ENCODE assay signal across 8 mouse cellular contexts in the genomic region with DNA sequence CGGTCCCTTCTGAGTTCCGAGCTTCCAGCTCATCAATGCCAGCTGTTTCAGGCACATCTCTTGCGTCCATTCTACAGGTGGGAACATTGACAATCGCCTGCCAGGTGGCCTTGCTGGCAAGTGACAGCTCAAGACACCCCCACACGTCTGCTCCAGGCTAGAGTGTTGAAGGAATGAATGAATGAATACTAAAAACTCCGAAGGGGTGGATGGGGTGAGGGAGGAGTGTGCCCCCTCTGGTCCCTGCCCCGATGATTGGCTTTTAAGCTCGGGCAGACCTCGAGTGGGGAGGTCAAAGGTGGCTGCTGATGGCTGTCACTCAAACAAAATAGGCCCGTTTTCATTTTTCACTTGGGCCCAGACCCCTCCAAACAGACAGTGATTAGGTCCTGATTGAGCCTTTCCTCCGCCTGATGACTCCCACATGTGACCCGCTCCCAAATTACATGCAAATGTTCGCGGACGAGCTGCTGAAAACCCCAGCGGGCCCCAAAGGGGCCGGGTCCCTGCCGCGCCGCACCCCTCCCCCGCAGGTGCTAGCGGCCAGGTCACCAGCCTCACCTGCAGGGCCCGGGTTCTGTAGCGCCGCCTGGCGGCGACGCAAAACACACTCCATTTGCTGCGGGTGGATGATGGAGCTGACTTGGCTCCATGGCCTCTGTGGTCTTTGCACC.
DNase-seq lines count a peak whose midpoint lies in the region; ATAC-seq and TF ChIP-seq lines count a peak whose summit lies in the region.

No protein-coding gene starts in this region.

- H3K27me3 ChIP-seq in forebrain, embryonic 10.5 days (ENCODE audit: poor library complexity, severe bottlenecking): peaks cover 90% of the 10 kb centered on the region
- H3K27me3 ChIP-seq in forebrain, embryonic 16.5 days (replicated peaks; ENCODE audit: control insufficient read depth, insufficient read depth, low read length): peaks cover 37% of the 10 kb centered on the region
- H3K27me3 ChIP-seq in forebrain, embryonic 13.5 days: peaks cover 73% of the 10 kb centered on the region
- peaks cover 65% of the 10 kb centered on the region for H3K27me3 ChIP-seq in intestine, embryonic 15.5 days (replicated peaks)
- H3K27me3 ChIP-seq in liver, postnatal 0 days (ENCODE audit: insufficient read depth, low read length): peaks cover 59% of the 10 kb centered on the region

- H3K4me3 ChIP-seq in forebrain, embryonic 10.5 days: peak overlapping the region; percentile 46
- no peak overlapping the region for H3K4me3 ChIP-seq in forebrain, embryonic 16.5 days (replicated peaks; ENCODE audit: low read length)
- H3K4me3 ChIP-seq in bone marrow macrophage, adult 2 months (ENCODE audit: insufficient read depth, low read length): no peak overlapping the region
- no peak overlapping the region for H3K4me3 ChIP-seq in forebrain, embryonic 13.5 days
- peak overlapping the region; percentile 32; the same call in 1 of the 2 replicates for H3K4me3 ChIP-seq in intestine, embryonic 15.5 days (replicated peaks)
- H3K4me3 ChIP-seq in liver, postnatal 0 days (ENCODE audit: low read depth, low read length): 0 out of 2 replicates have a peak overlapping the region, but pooled peaks have one; percentile 5
- no peak overlapping the region for H3K4me3 ChIP-seq in olfactory bulb, adult 2 months (ENCODE audit: insufficient read depth, low read depth, low read length)

- peak; percentile 62 for DNase-seq in forebrain, embryonic 10.5 days (ENCODE audit: extremely low spot score, low spot score)
- DNase-seq in liver, postnatal 0 days: peak; percentile 58
- no peak for DNase-seq in c-Kit-positive CD71-positive TER-119-positive erythroid progenitor cells, embryonic 14.5 days (ENCODE audit: low spot score)

- ATAC-seq in forebrain, embryonic 16.5 days: no peak
- peak; percentile 22; the same call in 1 of the 2 replicates for ATAC-seq in forebrain, embryonic 13.5 days
- ATAC-seq in intestine, embryonic 15.5 days: peak; percentile 43
- ATAC-seq in liver, postnatal 0 days: peak; percentile 31; the same call in 1 of the 2 replicates

- TF ChIP-seq EP300 in liver, postnatal 0 days (IDR thresholded peaks at IDR 0.05; ENCODE audit: low read depth): no peak

- no peak overlapping the region for H3K9ac ChIP-seq in forebrain, embryonic 16.5 days (replicated peaks; ENCODE audit: low read depth, low read length)
- no peak overlapping the region for H3K9ac ChIP-seq in forebrain, embryonic 13.5 days
- H3K9ac ChIP-seq in intestine, embryonic 15.5 days: 0 out of 2 replicates have a peak overlapping the region, but pooled peaks have one; percentile 17
- no peak overlapping the region for H3K9ac ChIP-seq in liver, postnatal 0 days (replicated peaks)

- no peaks in the 10 kb centered on the region for H3K9me3 ChIP-seq in forebrain, embryonic 10.5 days
- H3K9me3 ChIP-seq in forebrain, embryonic 16.5 days (ENCODE audit: control insufficient read depth, low read length): no peaks in the 10 kb centered on the region
- H3K9me3 ChIP-seq in forebrain, embryonic 13.5 days (replicated peaks): no peaks in the 10 kb centered on the region
- H3K9me3 ChIP-seq in intestine, embryonic 15.5 days: no peaks in the 10 kb centered on the region
- H3K9me3 ChIP-seq in liver, postnatal 0 days (ENCODE audit: low read length): no peaks in the 10 kb centered on the region

- no peak overlapping the region for H3K4me2 ChIP-seq in forebrain, embryonic 16.5 days (ENCODE audit: low read length)
- H3K4me2 ChIP-seq in forebrain, embryonic 13.5 days: peak overlapping the region; percentile 62
- H3K4me2 ChIP-seq in intestine, embryonic 15.5 days (replicated peaks): peak overlapping the region; percentile 62
- no peak overlapping the region for H3K4me2 ChIP-seq in liver, postnatal 0 days (ENCODE audit: low read depth, low read length)

- peaks cover 33% of the 10 kb centered on the region for H3K4me1 ChIP-seq in forebrain, embryonic 10.5 days
- H3K4me1 ChIP-seq in forebrain, embryonic 16.5 days (replicated peaks; ENCODE audit: control insufficient read depth, insufficient read depth, low read length): peaks cover 17% of the 10 kb centered on the region
- no peaks in the 10 kb centered on the region for H3K4me1 ChIP-seq in bone marrow macrophage, adult 2 months (ENCODE audit: control insufficient read depth, insufficient read depth, low read length)
- H3K4me1 ChIP-seq in forebrain, embryonic 13.5 days: peaks cover 29% of the 10 kb centered on the region
- H3K4me1 ChIP-seq in intestine, embryonic 15.5 days (replicated peaks): peaks cover 22% of the 10 kb centered on the region
- H3K4me1 ChIP-seq in liver, postnatal 0 days (ENCODE audit: insufficient read depth): no peaks in the 10 kb centered on the region
- peaks cover 13% of the 10 kb centered on the region for H3K4me1 ChIP-seq in olfactory bulb, adult 2 months (ENCODE audit: control insufficient read depth, insufficient read depth, low read length)

- H3K27ac ChIP-seq in forebrain, embryonic 10.5 days: no peak overlapping the region
- no peak overlapping the region for H3K27ac ChIP-seq in forebrain, embryonic 16.5 days (ENCODE audit: low read length)
- H3K27ac ChIP-seq in bone marrow macrophage, adult 2 months (ENCODE audit: insufficient read depth, low read depth, low read length): no peak overlapping the region
- H3K27ac ChIP-seq in forebrain, embryonic 13.5 days: no peak overlapping the region
- no peak overlapping the region for H3K27ac ChIP-seq in intestine, embryonic 15.5 days
- no peak overlapping the region for H3K27ac ChIP-seq in liver, postnatal 0 days (ENCODE audit: low read depth)
- H3K27ac ChIP-seq in olfactory bulb, adult 2 months (ENCODE audit: insufficient read depth, low read depth, low read length): no peak overlapping the region

- 2% methylated on average over 29 of the region's 29 CpGs for WGBS in forebrain, embryonic 10.5 days
- 3% methylated on average over 29 of the region's 29 CpGs for WGBS in forebrain, embryonic 16.5 days
- 2% methylated on average over 29 of the region's 29 CpGs for WGBS in forebrain, embryonic 13.5 days
- WGBS in intestine, embryonic 15.5 days: 4% methylated on average over 29 of the region's 29 CpGs
- WGBS in liver, postnatal 0 days (ENCODE audit: insufficient replicate concordance): 3% methylated on average over 29 of the region's 29 CpGs
- WGBS in olfactory bulb, adult 2 months: 5% methylated on average over 29 of the region's 29 CpGs

- H3K36me3 ChIP-seq in forebrain, embryonic 10.5 days (replicated peaks): no peaks in the 10 kb centered on the region
- no peaks in the 10 kb centered on the region for H3K36me3 ChIP-seq in forebrain, embryonic 16.5 days (ENCODE audit: control insufficient read depth, insufficient read depth)
- no peaks in the 10 kb centered on the region for H3K36me3 ChIP-seq in forebrain, embryonic 13.5 days (ENCODE audit: poor library complexity, severe bottlenecking)
- H3K36me3 ChIP-seq in intestine, embryonic 15.5 days: no peaks in the 10 kb centered on the region
- H3K36me3 ChIP-seq in liver, postnatal 0 days (replicated peaks; ENCODE audit: insufficient read depth, low read length): no peaks in the 10 kb centered on the region

- no peak for TF ChIP-seq POLR2A in bone marrow macrophage, adult 2 months (IDR thresholded peaks at IDR 0.05; ENCODE audit: borderline replicate concordance, low read depth, low read length)
- TF ChIP-seq POLR2A in olfactory bulb, adult 2 months (IDR thresholded peaks at IDR 0.05; ENCODE audit: insufficient read depth, low read depth, low read length): no peak

- peak; percentile 73 for TF ChIP-seq CTCF in bone marrow macrophage, adult 2 months (IDR thresholded peaks at IDR 0.05; ENCODE audit: low read depth, low read length)
- peak; percentile 69 for TF ChIP-seq CTCF in liver, postnatal 0 days (IDR thresholded peaks at IDR 0.05; ENCODE audit: low read depth)
- TF ChIP-seq CTCF in olfactory bulb, adult 2 months (IDR thresholded peaks at IDR 0.05; ENCODE audit: insufficient read depth, low read depth, low read length): peak; percentile 50; the same call in 1 of the 2 replicates

Comparison
In these comparisons a context has a peak if more than half of its experiments do, and no peak if none do; other contexts are left out.
1. H3K4me3 ChIP-seq: peak in forebrain, embryonic 10.5 days (single experiment), intestine, embryonic 15.5 days (single experiment) and liver, postnatal 0 days (single experiment); none in forebrain, embryonic 16.5 days (single experiment), bone marrow macrophage, adult 2 months (single experiment), forebrain, embryonic 13.5 days (single experiment) and olfactory bulb, adult 2 months (single experiment).
2. H3K4me2 ChIP-seq: peak in forebrain, embryonic 13.5 days (single experiment) and intestine, embryonic 15.5 days (single experiment); none in forebrain, embryonic 16.5 days (single experiment) and liver, postnatal 0 days (single experiment).
3. Peak in every context shown above with its lines, with median percentiles within 50 percentile points of each other: CTCF ChIP-seq.